Mouse (Mus musculus): ENCODE data around the gene Mpp6.

GRCm38 (mm10) chr6:50218628-50219027 lies 108.6 kb downstream of the Mpp6 start:
- no peak for TF ChIP-seq POLR2A (IDR thresholded peaks at IDR 0.05; ENCODE audit: insufficient read depth, low read length)
- no peak for TF ChIP-seq CTCF (IDR thresholded peaks at IDR 0.05; ENCODE audit: low read depth, low read length)
